Mouse (Mus musculus) layer of hippocampus, adult 11-12 months (tissue): Measurements from ENCODE around the gene Rptor.

ENCODE experiments used
- DNase-seq: peaks from one replicate; pipeline ENCODE4 v3.0.0; 2022; ENCODE audit warnings: low spot score

Rptor gene

GRCm38 (mm10) chr11:119738990-119739846 is 136.5 kb downstream of the Rptor start:
- peak; percentile 56 for DNase-seq

- DNase-seq: no peak
Measured at GRCm38 (mm10) chr11:119741401-119741800, 138.7 kb downstream of the Rptor start.

- no peak for DNase-seq
Measured at GRCm38 (mm10) chr11:119744436-119744835, 141.7 kb downstream of the Rptor start.

- no peak for DNase-seq
Measured at GRCm38 (mm10) chr11:119745333-119745732, 142.6 kb downstream of the Rptor start.

- DNase-seq: no peak
Measured at GRCm38 (mm10) chr11:119754459-119754858, 151.8 kb downstream of the Rptor start.

GRCm38 (mm10) chr11:119758214-119758613 is 155.5 kb downstream of the Rptor start:
- DNase-seq: no peak

GRCm38 (mm10) chr11:119758705-119759327 is 156.1 kb downstream of the Rptor start:
- no peak for DNase-seq

GRCm38 (mm10) chr11:119762911-119763310 is 160.2 kb downstream of the Rptor start:
- DNase-seq: no peak

- no peak for DNase-seq
Measured at GRCm38 (mm10) chr11:119766023-119766422, 163.3 kb downstream of the Rptor start.

GRCm38 (mm10) chr11:119766782-119767459 is 164.2 kb downstream of the Rptor start:
- DNase-seq: no peak

- no peak for DNase-seq
Measured at GRCm38 (mm10) chr11:119767525-119767924, 164.8 kb downstream of the Rptor start.

GRCm38 (mm10) chr11:119768511-119768910 is 165.8 kb downstream of the Rptor start:
- no peak for DNase-seq

GRCm38 (mm10) chr11:119769666-119770065 is 167.0 kb downstream of the Rptor start:
- no peak for DNase-seq

- DNase-seq: no peak
Measured at GRCm38 (mm10) chr11:119770985-119771384, 168.3 kb downstream of the Rptor start.

GRCm38 (mm10) chr11:119772896-119773295 is 170.2 kb downstream of the Rptor start:
- DNase-seq: no peak

GRCm38 (mm10) chr11:119775076-119775760 is 172.5 kb downstream of the Rptor start:
- DNase-seq: no peak

GRCm38 (mm10) chr11:119777236-119777635 is 174.5 kb downstream of the Rptor start:
- DNase-seq: no peak

- no peak for DNase-seq
Measured at GRCm38 (mm10) chr11:119777872-119778271, 175.2 kb downstream of the Rptor start.

GRCm38 (mm10) chr11:119780290-119780689 is 177.6 kb downstream of the Rptor start:
- DNase-seq: no peak

- DNase-seq: no peak
Measured at GRCm38 (mm10) chr11:119781165-119781564, 178.5 kb downstream of the Rptor start.

GRCm38 (mm10) chr11:119781726-119782125 is 179.0 kb downstream of the Rptor start:
- no peak for DNase-seq

GRCm38 (mm10) chr11:119783653-119784052 is 180.9 kb downstream of the Rptor start:
- DNase-seq: no peak
